Mouse (Mus musculus) testis, adult 2 months (tissue): ENCODE results near the gene Dlg2. TPM values are rescaled to one million over a fixed set of nuclear protein-coding genes. Genes with fewer than 3 reads are reported as not detected.

Experiments used
- H3K27ac ChIP-seq: fragments of 200-500 bp; 2 replicates; pipeline ENCODE4 v1.5.1; 2012; ENCODE audit warnings: low read depth, low read length; ENCODE audit not compliant: control insufficient read depth, insufficient read depth
- H3K27me3 ChIP-seq: fragments of 200-500 bp; 2 replicates; pipeline ENCODE4 v1.6.1; 2012; ENCODE audit warnings: mild to moderate bottlenecking, low read length, moderate library complexity; ENCODE audit not compliant: control insufficient read depth, insufficient read depth
- H3K36me3 ChIP-seq: fragments of 200-500 bp; 2 replicates; pipeline ENCODE4 v1.6.1; 2012; ENCODE audit warnings: mild to moderate bottlenecking, low read length; ENCODE audit not compliant: control insufficient read depth, insufficient read depth
- H3K4me1 ChIP-seq: fragments of 200-500 bp; 2 replicates; pipeline ENCODE4 v1.6.1; 2012; ENCODE audit warnings: low read length; ENCODE audit not compliant: control insufficient read depth, insufficient read depth
- H3K4me3 ChIP-seq: fragments of 200-500 bp; 2 replicates; pipeline ENCODE4 v1.5.1; 2012; ENCODE audit warnings: low read depth, mild to moderate bottlenecking, low read length, moderate library complexity, mixed read lengths; ENCODE audit not compliant: control insufficient read depth
- CTCF ChIP-seq: fragments of 200-500 bp; IDR thresholded peaks from 2 replicates; pipeline ENCODE4 v1.5.1; 2012; ENCODE audit warnings: low read depth, mild to moderate bottlenecking, inconsistent platforms, low read length, moderate library complexity; ENCODE audit not compliant: control insufficient read depth, insufficient read depth, insufficient replicate concordance
- POLR2A ChIP-seq: fragments of 200-500 bp; IDR thresholded peaks from 2 replicates; pipeline ENCODE4 v1.6.1; 2012; ENCODE audit warnings: low read depth, mild to moderate bottlenecking, inconsistent platforms, low read length, moderate library complexity; ENCODE audit not compliant: control insufficient read depth
- polyA plus RNA-seq: library from polyadenylated mRNA; depleted of rRNA; stranded (reverse); fragments of >200 nt; gene quantifications from 2 replicates; pipeline ENCODE4 v1.2.3, GENCODE M21; 2012

The Dlg2 gene
- polyA plus RNA-seq, 1 experiment: 13.3 TPM

DNA sequence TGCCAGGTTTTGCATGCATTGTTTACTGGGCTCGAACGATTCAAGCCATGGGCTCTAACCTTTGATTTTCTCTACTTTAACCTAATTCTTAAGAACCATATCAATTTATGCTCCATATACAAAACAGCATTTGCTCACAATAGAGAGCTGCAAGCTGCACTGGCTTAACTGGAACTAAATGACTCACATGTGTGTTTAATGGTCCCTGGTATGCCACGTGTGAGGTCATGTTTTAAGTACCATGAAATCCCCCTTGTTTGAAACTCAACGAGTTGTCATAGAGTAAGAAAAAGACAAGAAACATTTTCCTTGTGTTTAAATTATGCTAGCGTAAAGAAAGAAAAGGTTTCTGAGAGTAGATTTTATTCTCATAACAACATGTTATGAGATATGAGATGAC, 1772.1 kb downstream of the Dlg2 start:
- Histone ChIP-seq H3K36me3 (no peaks in the 10 kb centered on the region), H3K27me3 (no peaks in the 10 kb centered on the region), H3K4me3 (no peak overlapping the region), H3K4me1 (no peaks in the 10 kb centered on the region), H3K27ac (no peak overlapping the region)
- TF ChIP-seq POLR2A (no peak), CTCF (no peak)

DNA sequence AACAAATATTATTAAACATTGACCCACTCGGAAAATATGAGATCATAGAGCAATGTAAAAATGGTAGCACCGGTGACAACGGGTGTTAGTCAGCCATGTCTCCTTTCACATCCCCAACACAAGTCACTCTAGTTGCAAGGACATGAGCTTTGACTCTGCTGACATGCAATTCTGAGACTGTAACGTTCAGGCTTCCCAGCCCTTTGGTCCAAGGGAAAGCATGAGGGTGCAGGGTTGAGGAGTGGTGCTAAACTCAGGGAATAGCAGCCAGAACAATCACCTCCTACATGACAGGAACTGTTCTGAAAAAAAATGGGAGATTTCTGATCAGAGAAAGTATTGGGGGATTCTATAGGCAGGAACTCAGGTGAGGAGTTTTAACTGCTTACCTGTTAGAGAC, 1781.7 kb downstream of the Dlg2 start:
- Histone ChIP-seq H3K27ac (no peak overlapping the region), H3K4me1 (no peaks in the 10 kb centered on the region), H3K4me3 (no peak overlapping the region), H3K27me3 (no peaks in the 10 kb centered on the region), H3K36me3 (no peaks in the 10 kb centered on the region)
- TF ChIP-seq POLR2A (no peak), CTCF (no peak)

DNA sequence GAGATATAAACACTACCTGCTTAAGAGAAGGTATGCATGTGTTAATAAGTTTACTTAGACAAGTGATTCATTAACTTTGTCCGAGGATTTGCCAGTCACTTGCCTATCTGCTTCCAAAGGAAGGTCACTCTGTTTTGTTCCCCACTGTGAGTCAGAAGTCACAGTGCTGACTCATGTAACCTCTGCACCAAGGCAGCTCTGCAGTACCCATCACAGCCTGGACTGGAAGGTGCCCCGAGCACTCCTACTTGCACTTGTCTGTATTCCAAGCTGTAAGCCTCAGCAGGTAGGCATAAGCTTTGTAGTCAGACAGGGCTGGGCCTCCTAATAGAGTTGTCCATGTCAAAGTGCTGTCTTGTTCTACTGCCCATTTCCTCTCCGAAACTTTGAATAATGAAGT, 1782.2 kb downstream of the Dlg2 start:
- TF ChIP-seq CTCF (no peak), POLR2A (no peak)

DNA sequence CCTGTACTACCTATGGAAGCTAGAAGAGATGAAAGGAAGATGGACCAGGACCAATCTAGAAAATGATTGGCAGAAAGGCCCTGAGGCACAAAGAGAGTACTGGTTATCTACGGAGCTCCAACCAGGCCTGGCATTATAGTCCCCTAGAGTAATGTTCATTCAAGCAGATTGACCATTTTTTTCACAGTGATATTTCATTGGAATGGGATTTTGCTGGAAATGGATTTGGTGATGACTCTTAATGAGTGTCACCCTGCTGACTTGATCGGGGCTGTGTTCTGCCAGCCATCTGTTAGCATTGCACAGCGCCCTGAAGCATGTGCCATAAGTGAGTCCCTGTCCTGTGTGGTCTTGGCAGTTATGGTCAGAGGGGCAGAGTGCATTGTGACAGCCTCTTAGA, 1787.9 kb downstream of the Dlg2 start:
- no peaks in the 10 kb centered on the region for H3K4me1 ChIP-seq
- no peak for TF ChIP-seq CTCF
- no peak for TF ChIP-seq POLR2A
- H3K27me3 ChIP-seq: no peaks in the 10 kb centered on the region
- H3K36me3 ChIP-seq: no peaks in the 10 kb centered on the region
- H3K27ac ChIP-seq: no peak overlapping the region
- H3K4me3 ChIP-seq: no peak overlapping the region

More for the DNA sequence above, 1782.2 kb downstream of the Dlg2 start:
- H3K4me3 ChIP-seq: no peak overlapping the region
- no peaks in the 10 kb centered on the region for H3K36me3 ChIP-seq
- H3K4me1 ChIP-seq: no peaks in the 10 kb centered on the region
- no peaks in the 10 kb centered on the region for H3K27me3 ChIP-seq
- H3K27ac ChIP-seq: no peak overlapping the region

- TF ChIP-seq POLR2A (no peak), CTCF (no peak)
- H3K4me3 ChIP-seq: no peak overlapping the region
- no peaks in the 10 kb centered on the region for H3K27me3 ChIP-seq
- no peak overlapping the region for H3K27ac ChIP-seq
- H3K36me3 ChIP-seq: no peaks in the 10 kb centered on the region
- no peaks in the 10 kb centered on the region for H3K4me1 ChIP-seq
Observed at GRCm38 (mm10) chr7:92264964-92265363, 1788.5 kb downstream of the Dlg2 start.

- H3K4me3 ChIP-seq: no peak overlapping the region
- H3K27ac ChIP-seq: no peak overlapping the region
- no peaks in the 10 kb centered on the region for H3K4me1 ChIP-seq
- H3K27me3 ChIP-seq: no peaks in the 10 kb centered on the region
- TF ChIP-seq CTCF (no peak), POLR2A (no peak)
- H3K36me3 ChIP-seq: no peaks in the 10 kb centered on the region
Observed at GRCm38 (mm10) chr7:92275353-92275752, 1798.9 kb downstream of the Dlg2 start.

GRCm38 (mm10) chr7:92277629-92278028, 1801.2 kb downstream of the Dlg2 start:
- Histone ChIP-seq H3K27me3 (no peaks in the 10 kb centered on the region), H3K36me3 (no peaks in the 10 kb centered on the region), H3K27ac (no peak overlapping the region), H3K4me3 (no peak overlapping the region), H3K4me1 (no peaks in the 10 kb centered on the region)
- TF ChIP-seq CTCF (no peak), POLR2A (no peak)

DNA sequence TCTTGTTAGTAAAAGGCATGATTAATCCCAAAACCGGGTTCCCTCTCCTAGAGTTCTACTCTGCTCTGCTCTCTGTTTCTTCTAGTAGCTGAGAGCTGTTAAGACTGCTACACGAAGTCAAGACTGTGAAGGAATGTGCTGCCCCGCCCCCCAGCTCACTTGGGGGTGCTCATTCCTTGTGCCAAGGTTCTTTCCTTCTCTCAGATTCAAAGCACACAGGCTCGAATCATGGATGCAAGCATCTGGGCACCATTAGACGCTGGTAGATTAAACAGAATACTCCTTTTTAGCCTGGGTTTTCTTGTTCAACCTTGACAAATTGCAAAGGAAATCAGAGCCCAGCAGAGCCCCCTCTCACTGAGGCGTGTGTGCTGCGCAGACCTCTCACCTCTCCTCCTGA, 1804.5 kb downstream of the Dlg2 start:
- no peak overlapping the region for H3K4me3 ChIP-seq
- TF ChIP-seq POLR2A: no peak
- TF ChIP-seq CTCF: no peak
- no peak overlapping the region for H3K27ac ChIP-seq
- H3K4me1 ChIP-seq: no peaks in the 10 kb centered on the region
- H3K36me3 ChIP-seq: no peaks in the 10 kb centered on the region
- H3K27me3 ChIP-seq: no peaks in the 10 kb centered on the region
